Mouse (Mus musculus): ENCODE data around the gene Pomgnt2. TPM values are rescaled to one million over a fixed set of nuclear protein-coding genes. Genes with fewer than 3 reads are reported as not detected.

The Pomgnt2 gene
- polyA plus RNA-seq, 1 experiment from 2014 or later = 7.9 TPM

DNA sequence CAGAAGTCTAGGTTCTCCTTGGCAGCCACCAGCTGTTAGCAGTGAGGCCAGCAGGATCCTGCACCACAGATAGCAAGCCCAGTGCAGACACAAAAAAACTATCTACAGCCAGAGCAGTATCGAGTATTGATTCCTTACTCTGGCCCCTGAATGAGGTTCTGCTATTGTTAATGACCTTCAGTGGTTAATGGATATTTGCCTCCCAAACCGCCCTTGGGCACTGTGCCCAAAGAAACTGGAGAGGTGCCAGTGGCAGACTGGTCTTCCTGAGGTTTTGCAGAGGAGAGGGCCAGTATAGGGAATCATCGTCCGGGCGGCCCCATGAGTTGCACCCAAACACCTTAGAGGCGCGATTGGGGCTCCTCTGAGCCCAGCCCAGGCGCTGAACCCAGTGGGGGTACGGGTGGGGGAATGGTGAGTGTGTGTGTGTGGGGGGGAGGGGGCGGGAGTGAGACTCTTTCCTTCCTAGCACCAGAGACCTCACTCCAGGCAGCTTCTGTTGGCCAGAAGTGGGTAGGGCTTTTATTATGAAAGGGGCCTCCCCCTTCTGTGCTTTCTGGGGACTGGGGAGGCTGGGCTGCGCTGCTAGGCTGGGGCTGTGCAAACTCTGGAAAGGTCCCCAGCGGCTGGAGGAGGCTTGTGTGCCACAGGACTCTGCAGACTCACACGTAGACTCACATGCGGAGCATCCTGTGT, 46.3 kb downstream of the Pomgnt2 start, which contains the start of gene Fam198a:
Gene Fam198a, plus strand, starts transcription at position 571 of the 696 bp plus-strand sequence.
- Histone ChIP-seq H3K36me3 (ENCODE audit: control insufficient read depth, insufficient read depth, low read length) (no peaks in the 10 kb centered on the region), H3K4me3 (ENCODE audit: low read depth, low read length) (peak within 1 kb of the TSS; percentile 5; the same call in 1 of the 2 replicates), H3K9ac (ENCODE audit: low read length) (no peak within 1 kb of the TSS; the same call in 1 of the 2 replicates), H3K27ac (replicated peaks; ENCODE audit: low read depth, low read length) (no peak within 1 kb of the TSS), H3K4me1 (ENCODE audit: control insufficient read depth, insufficient read depth, low read length) (no peaks in the 10 kb centered on the region), H3K4me2 (ENCODE audit: low read depth, severe bottlenecking) (peak within 1 kb of the TSS; percentile 31), H3K27me3 (ENCODE audit: control insufficient read depth, insufficient read depth, low read length) (no peaks in the 10 kb centered on the region), H3K9me3 (ENCODE audit: control insufficient read depth, low read length) (no peaks in the 10 kb centered on the region)
- WGBS = 14% methylated on average over 14 of the region's 14 CpGs
- DNase-seq (ENCODE audit: low spot score) = peak; percentile 51
- peak; percentile 75 for ATAC-seq (ENCODE audit: insufficient number of reproducible peaks, low FRiP score, low TSS enrichment, low read depth)

DNA sequence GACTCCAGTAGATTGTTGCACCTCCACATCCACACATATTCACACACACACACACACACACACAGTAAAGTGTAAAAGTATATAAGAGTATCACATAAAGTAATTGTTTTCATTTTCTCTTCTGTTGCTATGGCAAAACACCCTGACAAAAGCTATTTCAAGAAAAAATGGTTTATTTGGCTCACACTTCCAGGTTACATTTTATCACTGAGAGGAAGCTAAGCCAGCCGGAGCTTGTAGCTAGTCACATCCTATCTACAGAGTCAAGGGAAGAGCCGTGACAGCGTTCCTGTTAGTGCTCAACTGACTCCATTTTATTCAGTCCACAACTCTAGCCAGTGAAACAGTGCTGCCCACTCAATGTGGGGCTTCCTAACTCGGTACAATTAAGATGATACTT, 48.5 kb downstream of the Pomgnt2 start:
- no peak overlapping the region for H3K4me3 ChIP-seq (ENCODE audit: low read depth, low read length)

DNA sequence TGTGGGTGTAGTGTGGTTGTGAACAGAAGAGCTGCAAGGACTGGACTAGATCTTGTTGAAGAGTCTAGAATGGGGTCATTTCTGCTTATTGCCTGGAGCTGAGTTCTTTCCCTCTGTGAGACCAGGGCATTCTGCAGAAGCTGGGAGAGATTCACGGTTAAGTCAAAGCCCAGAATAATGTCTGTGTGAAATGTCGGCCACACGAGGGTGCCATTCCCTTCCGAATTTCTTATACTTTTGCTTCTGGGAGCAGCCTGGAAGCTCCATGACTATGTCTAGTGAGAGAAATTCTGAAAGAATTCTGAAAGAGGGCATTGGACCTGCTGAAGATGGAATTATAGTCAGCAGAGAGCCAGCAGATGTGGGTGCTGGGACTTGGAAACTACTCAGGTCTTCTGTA, 49.1 kb downstream of the Pomgnt2 start:
- WGBS = 6% methylated on average over 4 of the region's 4 CpGs
- no peak overlapping the region for H3K4me2 ChIP-seq (ENCODE audit: low read depth, severe bottlenecking)
- ATAC-seq (ENCODE audit: insufficient number of reproducible peaks, low FRiP score, low TSS enrichment, low read depth) = no peak

More for the DNA sequence above, 48.5 kb downstream of the Pomgnt2 start:
- no peaks in the 10 kb centered on the region for H3K27me3 ChIP-seq (ENCODE audit: control insufficient read depth, insufficient read depth, low read length)
- 75% methylated on average over 4 of the region's 4 CpGs for WGBS
- no peak overlapping the region for H3K9ac ChIP-seq (ENCODE audit: low read length)
- H3K36me3 ChIP-seq (ENCODE audit: control insufficient read depth, insufficient read depth, low read length) = no peaks in the 10 kb centered on the region
- no peak overlapping the region for H3K27ac ChIP-seq (replicated peaks; ENCODE audit: low read depth, low read length)
- no peaks in the 10 kb centered on the region for H3K4me1 ChIP-seq (ENCODE audit: control insufficient read depth, insufficient read depth, low read length)
- H3K9me3 ChIP-seq (ENCODE audit: control insufficient read depth, low read length) = no peaks in the 10 kb centered on the region
- no peak overlapping the region for H3K4me2 ChIP-seq (ENCODE audit: low read depth, severe bottlenecking)
- ATAC-seq (ENCODE audit: insufficient number of reproducible peaks, low FRiP score, low TSS enrichment, low read depth) (no peak), DNase-seq (ENCODE audit: low spot score) (no peak)

DNA sequence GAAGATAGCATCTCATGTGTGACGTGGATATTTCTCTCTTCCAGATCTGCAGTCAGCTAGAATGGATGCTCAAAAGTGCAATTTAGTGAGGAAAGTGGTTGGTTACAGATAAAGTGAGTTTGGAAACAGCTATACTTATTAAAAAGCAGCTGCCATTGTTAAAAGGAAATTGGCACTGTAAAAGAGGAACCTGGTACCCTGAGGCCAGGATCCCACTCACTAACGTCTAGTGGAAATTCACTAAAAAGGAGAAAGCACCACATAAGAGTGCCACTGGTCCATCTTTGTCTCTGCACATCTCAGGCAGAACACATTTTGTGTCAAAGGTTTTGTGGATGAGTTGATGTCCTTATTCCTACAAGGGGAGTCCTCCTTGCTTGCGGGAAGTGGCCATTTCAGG, 53.3 kb downstream of the Pomgnt2 start:
- 80% methylated on average over 3 of the region's 3 CpGs for WGBS
- DNase-seq (ENCODE audit: low spot score) = no peak

More for the DNA sequence above, 49.1 kb downstream of the Pomgnt2 start:
- H3K36me3 ChIP-seq (ENCODE audit: control insufficient read depth, insufficient read depth, low read length) = no peaks in the 10 kb centered on the region
- no peak overlapping the region for H3K27ac ChIP-seq (replicated peaks; ENCODE audit: low read depth, low read length)
- H3K27me3 ChIP-seq (ENCODE audit: control insufficient read depth, insufficient read depth, low read length) = no peaks in the 10 kb centered on the region
- no peaks in the 10 kb centered on the region for H3K9me3 ChIP-seq (ENCODE audit: control insufficient read depth, low read length)
- H3K4me3 ChIP-seq (ENCODE audit: low read depth, low read length) = no peak overlapping the region
- no peak overlapping the region for H3K9ac ChIP-seq (ENCODE audit: low read length)
- DNase-seq (ENCODE audit: low spot score) = peak; percentile 56
- H3K4me1 ChIP-seq (ENCODE audit: control insufficient read depth, insufficient read depth, low read length) = no peaks in the 10 kb centered on the region

DNA sequence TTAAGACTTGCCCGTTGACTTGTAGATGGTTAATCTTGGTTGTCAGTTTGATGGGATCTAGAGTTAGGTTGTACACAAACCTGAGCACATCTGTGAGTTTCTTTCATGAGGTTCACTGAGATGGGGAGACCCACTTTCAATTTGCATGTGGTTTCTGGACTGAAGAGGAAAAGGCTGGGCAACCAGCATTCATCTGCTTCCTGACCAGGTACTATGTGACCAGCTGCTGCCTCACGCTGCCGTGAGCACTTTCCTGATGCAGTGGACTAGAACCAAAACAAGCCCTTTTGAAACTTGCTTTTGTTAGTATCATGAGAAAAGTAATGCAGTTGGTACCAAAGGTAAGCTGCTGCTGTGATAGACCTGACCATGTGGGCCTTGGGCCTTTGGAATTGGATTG, 53.9 kb downstream of the Pomgnt2 start:
- ATAC-seq (ENCODE audit: insufficient number of reproducible peaks, low FRiP score, low TSS enrichment, low read depth) = no peak
- no peak overlapping the region for H3K9ac ChIP-seq (ENCODE audit: low read length)
- H3K36me3 ChIP-seq (ENCODE audit: control insufficient read depth, insufficient read depth, low read length) = no peaks in the 10 kb centered on the region
- no peak for DNase-seq (ENCODE audit: low spot score)
- H3K27ac ChIP-seq (replicated peaks; ENCODE audit: low read depth, low read length) = no peak overlapping the region
- H3K4me2 ChIP-seq (ENCODE audit: low read depth, severe bottlenecking) = no peak overlapping the region
- H3K9me3 ChIP-seq (ENCODE audit: control insufficient read depth, low read length) = no peaks in the 10 kb centered on the region
- no peak overlapping the region for H3K4me3 ChIP-seq (ENCODE audit: low read depth, low read length)
- 89% methylated on average over 3 of the region's 3 CpGs for WGBS
- no peaks in the 10 kb centered on the region for H3K27me3 ChIP-seq (ENCODE audit: control insufficient read depth, insufficient read depth, low read length)
- H3K4me1 ChIP-seq (ENCODE audit: control insufficient read depth, insufficient read depth, low read length) = no peaks in the 10 kb centered on the region

More for the DNA sequence above, 53.3 kb downstream of the Pomgnt2 start:
- ATAC-seq (ENCODE audit: insufficient number of reproducible peaks, low FRiP score, low TSS enrichment, low read depth) = no peak
- Histone ChIP-seq H3K27me3 (ENCODE audit: control insufficient read depth, insufficient read depth, low read length) (no peaks in the 10 kb centered on the region), H3K4me3 (ENCODE audit: low read depth, low read length) (no peak overlapping the region), H3K4me2 (ENCODE audit: low read depth, severe bottlenecking) (no peak overlapping the region), H3K9me3 (ENCODE audit: control insufficient read depth, low read length) (no peaks in the 10 kb centered on the region), H3K9ac (ENCODE audit: low read length) (no peak overlapping the region), H3K4me1 (ENCODE audit: control insufficient read depth, insufficient read depth, low read length) (no peaks in the 10 kb centered on the region), H3K36me3 (ENCODE audit: control insufficient read depth, insufficient read depth, low read length) (no peaks in the 10 kb centered on the region), H3K27ac (replicated peaks; ENCODE audit: low read depth, low read length) (no peak overlapping the region)

DNA sequence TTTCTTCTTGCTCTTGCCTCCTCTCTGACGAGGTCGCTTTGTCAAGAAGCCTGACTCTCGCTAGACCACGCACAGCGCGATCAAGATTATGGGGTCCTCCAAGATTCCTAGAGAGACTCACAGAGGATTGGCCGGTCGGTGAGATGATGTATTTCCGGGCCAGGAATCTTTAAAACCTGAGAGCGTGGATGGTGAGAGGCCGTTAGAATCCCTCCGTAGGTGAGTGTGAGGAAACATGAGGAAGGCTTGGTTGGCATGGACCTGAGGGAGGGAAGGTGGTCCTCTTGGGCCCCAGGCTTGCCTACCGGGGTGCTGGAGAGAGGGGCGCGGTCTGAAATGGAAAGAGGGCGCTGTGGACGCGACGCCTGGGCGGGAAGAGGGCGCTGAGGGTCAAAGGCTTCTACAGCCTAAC, 59.0 kb downstream of the Pomgnt2 start:
- Histone ChIP-seq H3K27ac (replicated peaks; ENCODE audit: low read depth, low read length) (no peak overlapping the region), H3K9me3 (ENCODE audit: control insufficient read depth, low read length) (no peaks in the 10 kb centered on the region), H3K4me1 (ENCODE audit: control insufficient read depth, insufficient read depth, low read length) (no peaks in the 10 kb centered on the region), H3K36me3 (ENCODE audit: control insufficient read depth, insufficient read depth, low read length) (no peaks in the 10 kb centered on the region), H3K27me3 (ENCODE audit: control insufficient read depth, insufficient read depth, low read length) (no peaks in the 10 kb centered on the region), H3K9ac (ENCODE audit: low read length) (peak overlapping the region; percentile 56), H3K4me2 (ENCODE audit: low read depth, severe bottlenecking) (peak overlapping the region; percentile 32), H3K4me3 (ENCODE audit: low read depth, low read length) (peak overlapping the region; percentile 33)
- 53% methylated on average over 21 of the region's 21 CpGs for WGBS
- DNase-seq (ENCODE audit: low spot score) = peak; percentile 51
- ATAC-seq (ENCODE audit: insufficient number of reproducible peaks, low FRiP score, low TSS enrichment, low read depth) = no peak

DNA sequence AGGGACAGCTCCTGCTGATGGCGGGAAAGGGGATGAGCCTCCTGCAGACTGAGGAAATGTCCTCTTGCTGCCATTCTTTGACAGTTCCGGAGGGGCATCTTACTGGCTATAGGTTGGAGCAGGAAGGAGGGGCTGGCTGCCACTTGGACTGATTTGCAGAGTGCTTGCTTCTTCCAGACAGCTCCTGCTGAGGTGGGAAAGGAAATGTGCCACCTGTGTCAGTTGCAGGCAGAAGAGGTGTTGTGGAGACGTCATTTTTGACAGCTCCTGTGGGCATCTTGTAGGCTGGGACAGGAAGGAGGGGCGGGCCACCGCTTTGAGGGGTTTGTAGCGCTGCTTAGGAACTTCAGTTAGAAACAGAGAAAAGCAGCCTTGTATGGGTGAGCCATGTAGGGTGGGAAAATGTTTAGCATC, 59.5 kb downstream of the Pomgnt2 start:
- ATAC-seq (ENCODE audit: insufficient number of reproducible peaks, low FRiP score, low TSS enrichment, low read depth) (no peak), DNase-seq (ENCODE audit: low spot score) (peak; percentile 23)
- H3K9me3 ChIP-seq (ENCODE audit: control insufficient read depth, low read length) = no peaks in the 10 kb centered on the region
- H3K9ac ChIP-seq (ENCODE audit: low read length) = no peak overlapping the region
- H3K4me2 ChIP-seq (ENCODE audit: low read depth, severe bottlenecking) = peak overlapping the region; percentile 32
- H3K27ac ChIP-seq (replicated peaks; ENCODE audit: low read depth, low read length) = no peak overlapping the region
- 56% methylated on average over 6 of the region's 6 CpGs for WGBS
- 0 out of 2 replicates have a peak overlapping the region, but pooled peaks have one; percentile 33 for H3K4me3 ChIP-seq (ENCODE audit: low read depth, low read length)
- H3K27me3 ChIP-seq (ENCODE audit: control insufficient read depth, insufficient read depth, low read length) = no peaks in the 10 kb centered on the region
- H3K4me1 ChIP-seq (ENCODE audit: control insufficient read depth, insufficient read depth, low read length) = no peaks in the 10 kb centered on the region
- H3K36me3 ChIP-seq (ENCODE audit: control insufficient read depth, insufficient read depth, low read length) = no peaks in the 10 kb centered on the region

DNA sequence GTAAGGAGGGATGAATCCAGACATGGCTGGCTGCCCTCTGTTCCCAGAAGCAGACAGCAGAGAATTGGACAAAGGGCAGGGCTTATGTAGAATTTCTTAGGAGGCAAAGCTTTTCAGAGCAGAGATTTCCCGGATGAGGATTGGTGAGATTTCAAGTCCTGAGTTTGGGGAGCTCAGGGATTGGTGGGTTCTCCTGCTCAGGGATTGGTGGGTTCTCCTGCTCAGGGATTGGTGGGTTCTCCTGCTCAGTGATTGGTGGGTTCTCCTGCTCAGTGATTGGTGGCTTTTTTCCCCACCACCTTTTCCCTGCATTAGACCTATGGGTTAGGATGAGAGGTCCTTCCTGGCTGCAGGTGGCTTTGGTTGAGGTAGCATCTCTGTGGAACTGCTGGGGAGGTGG, 60.0 kb downstream of the Pomgnt2 start:
- 88% methylated on average over 1 of the region's 1 CpGs for WGBS
- H3K27ac ChIP-seq (replicated peaks; ENCODE audit: low read depth, low read length) = no peak overlapping the region
- H3K27me3 ChIP-seq (ENCODE audit: control insufficient read depth, insufficient read depth, low read length) = no peaks in the 10 kb centered on the region
- H3K4me1 ChIP-seq (ENCODE audit: control insufficient read depth, insufficient read depth, low read length) = no peaks in the 10 kb centered on the region
- no peak overlapping the region for H3K4me3 ChIP-seq (ENCODE audit: low read depth, low read length)
- H3K9ac ChIP-seq (ENCODE audit: low read length) = no peak overlapping the region
- DNase-seq (ENCODE audit: low spot score) (no peak), ATAC-seq (ENCODE audit: insufficient number of reproducible peaks, low FRiP score, low TSS enrichment, low read depth) (no peak)
- H3K4me2 ChIP-seq (ENCODE audit: low read depth, severe bottlenecking) = no peak overlapping the region
- H3K9me3 ChIP-seq (ENCODE audit: control insufficient read depth, low read length) = no peaks in the 10 kb centered on the region
- H3K36me3 ChIP-seq (ENCODE audit: control insufficient read depth, insufficient read depth, low read length) = no peaks in the 10 kb centered on the region
